Mouse (Mus musculus) cerebellum, adult 2 months (tissue): ENCODE results near the gene Zfp113. TPM values are rescaled to one million over a fixed set of nuclear protein-coding genes. Genes with fewer than 3 reads are reported as not detected.

Experiments
- DNase-seq, 2 experiments: peaks; one replicate each; pipeline ENCODE4 v3.0.0; 2021
- H3K27ac ChIP-seq: fragments of 200-500 bp; 2 replicates; pipeline ENCODE4 v1.5.1; 2012; ENCODE audit warnings: low read length, control low read depth, inconsistent platforms; ENCODE audit not compliant: insufficient read depth
- H3K27me3 ChIP-seq: fragments of 200-500 bp; 2 replicates; pipeline ENCODE4 v1.6.1; 2012; ENCODE audit warnings: inconsistent platforms, mild to moderate bottlenecking, low read length, moderate library complexity; ENCODE audit not compliant: control insufficient read depth, insufficient read depth
- H3K4me1 ChIP-seq: fragments of 200-500 bp; 2 replicates; pipeline ENCODE4 v1.6.1; 2011; ENCODE audit warnings: low read length; ENCODE audit not compliant: control insufficient read depth, insufficient read depth
- H3K4me3 ChIP-seq: fragments of 200-500 bp; replicated peaks from 2 replicates; pipeline ENCODE3; 2011; ENCODE audit warnings: mild to moderate bottlenecking, low read depth, low read length, control low read depth; ENCODE audit not compliant: insufficient read depth
- CTCF ChIP-seq: fragments of 200-500 bp; IDR thresholded peaks from 2 replicates; pipeline ENCODE4 v1.5.1; 2011; ENCODE audit warnings: low read depth, mild to moderate bottlenecking, control low read depth, low read length, moderate library complexity, borderline replicate concordance; ENCODE audit not compliant: insufficient read depth
- POLR2A ChIP-seq: fragments of 200-500 bp; IDR thresholded peaks from 2 replicates; pipeline ENCODE4 v1.6.1; 2011; ENCODE audit warnings: low read length, control low read depth, borderline replicate concordance; ENCODE audit not compliant: insufficient read depth
- WGBS: fragments of 180-500 bp; shearing (Covaris S2); methylation state at CpG from one replicate; pipeline ENCODE4 v1.1.7; 2018; 5-methylcytosine and 5-hydroxymethylcytosine counted together
- polyA plus RNA-seq: library from polyadenylated mRNA; depleted of rRNA; stranded (reverse); fragments of >200 nt; gene quantifications from 2 replicates; pipeline ENCODE4 v1.2.3, GENCODE M21; 2012; rRNA removed

Gene Zfp113
- polyA plus RNA-seq: 3.8 and 4.2 TPM in 2 replicates

- Histone ChIP-seq H3K4me1 (no peaks in the 10 kb centered on the region; the same call in 1 of the 2 replicates), H3K27me3 (no peaks in the 10 kb centered on the region), H3K27ac (peak within 1 kb of the TSS; percentile 75), H3K4me3 (peak within 1 kb of the TSS; percentile 93)
- WGBS: under 1% methylated on average over 31 of the region's 31 CpGs
- TF ChIP-seq POLR2A (peak; percentile 69; the same call in 1 of the 2 replicates), CTCF (peak; percentile 89)
- peak; percentile 87 to 95 for DNase-seq
These were observed at the start of gene Zfp113 for GRCm38 (mm10) chr5:138155443-138155976. Gene Zfp113, minus strand, starts transcription at chr5:138155744.

GRCm38 (mm10) chr5:138202086-138202485 lies 46.5 kb upstream of the Zfp113 start:
- TF ChIP-seq POLR2A: no peak
- TF ChIP-seq CTCF: no peak
- Histone ChIP-seq H3K4me1 (peaks cover 6% of the 10 kb centered on the region), H3K4me3 (no peak overlapping the region), H3K27ac (no peak overlapping the region), H3K27me3 (no peaks in the 10 kb centered on the region)
- 22% methylated on average over 3 of the region's 3 CpGs for WGBS
- DNase-seq: peak in 1 of 2 experiments; percentile 33

GRCm38 (mm10) chr5:138199576-138199975 lies 44.0 kb upstream of the Zfp113 start:
- peak; percentile 45; the same call in 1 of the 2 replicates for TF ChIP-seq CTCF
- no peak for TF ChIP-seq POLR2A
- Histone ChIP-seq H3K4me3 (no peak overlapping the region), H3K4me1 (peaks cover 6% of the 10 kb centered on the region), H3K27me3 (no peaks in the 10 kb centered on the region), H3K27ac (no peak overlapping the region)
- no peak for DNase-seq
- WGBS: 3% methylated on average over 1 of the region's 1 CpGs

- 34% methylated on average over 7 of the region's 7 CpGs for WGBS
- H3K4me3 ChIP-seq: peak overlapping the region; percentile 98
- TF ChIP-seq POLR2A: no peak
- TF ChIP-seq CTCF: no peak
- no peaks in the 10 kb centered on the region for H3K4me1 ChIP-seq
- no peak for DNase-seq
- no peak overlapping the region for H3K27ac ChIP-seq
- H3K27me3 ChIP-seq: no peaks in the 10 kb centered on the region
These were observed 39.9 kb upstream of the Zfp113 start for GRCm38 (mm10) chr5:138195463-138195862.

GRCm38 (mm10) chr5:138194755-138195345 lies 39.3 kb upstream of the Zfp113 start:
- Histone ChIP-seq H3K27me3 (no peaks in the 10 kb centered on the region), H3K4me3 (peak overlapping the region; percentile 98), H3K4me1 (no peaks in the 10 kb centered on the region), H3K27ac (peak overlapping the region; percentile 99)
- DNase-seq: peak in 1 of 2 experiments; percentile 49
- WGBS: 1% methylated on average over 29 of the region's 29 CpGs
- TF ChIP-seq CTCF: no peak
- no peak for TF ChIP-seq POLR2A

- 4% methylated on average over 54 of the region's 54 CpGs for WGBS
- peak; percentile 90 to 93 for DNase-seq
- TF ChIP-seq CTCF (no peak), POLR2A (peak; percentile 66)
- Histone ChIP-seq H3K27me3 (no peaks in the 10 kb centered on the region), H3K4me3 (peak within 1 kb of the TSS; percentile 98), H3K27ac (peak within 1 kb of the TSS; percentile 99), H3K4me1 (no peaks in the 10 kb centered on the region)
These were observed 38.5 kb upstream of the Zfp113 start, which contains the start of gene Mblac1 for GRCm38 (mm10) chr5:138193771-138194727. Gene Mblac1, plus strand, starts transcription at chr5:138194314.

GRCm38 (mm10) chr5:138187661-138188306 lies 32.2 kb upstream of the Zfp113 start:
- H3K4me1 ChIP-seq: no peaks in the 10 kb centered on the region
- no peaks in the 10 kb centered on the region for H3K27me3 ChIP-seq
- DNase-seq: peak; percentile 76 to 88
- H3K4me3 ChIP-seq: peak overlapping the region; percentile 98
- WGBS: 0% methylated on average over 10 of the region's 10 CpGs
- peak overlapping the region; percentile 74 for H3K27ac ChIP-seq
- TF ChIP-seq POLR2A (no peak), CTCF (no peak)
